Mouse (Mus musculus): ENCODE data around the gene Nfib. TPM values are rescaled to one million over a fixed set of nuclear protein-coding genes. Genes with fewer than 3 reads are reported as not detected.
A peak's percentile ranks its signal among the peaks of the same experiment; 100 is the strongest.

Gene Nfib
- polyA plus RNA-seq, 1 experiment from 2014 or later, result 52.1 TPM

DNA sequence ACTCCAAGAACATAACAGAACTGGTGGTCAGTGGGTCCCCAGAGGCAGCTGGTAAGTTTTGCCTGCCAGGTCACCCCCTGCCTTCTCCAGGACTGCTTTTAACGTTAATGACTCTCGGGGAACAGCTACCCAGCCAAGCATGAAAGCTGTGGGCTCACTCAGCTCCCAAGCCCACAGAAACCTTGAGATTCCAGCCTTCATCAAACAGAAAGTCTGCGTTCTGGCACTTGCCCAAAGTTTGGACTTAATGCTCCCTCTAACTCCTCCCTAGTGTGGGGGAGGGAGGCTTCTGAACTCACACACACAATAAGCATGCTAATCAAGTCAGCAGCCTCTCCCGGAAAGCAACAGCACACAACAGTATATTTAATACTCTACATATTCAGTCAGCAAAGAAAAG lies 360.8 kb downstream of the Nfib start:
- peak; percentile 73 for ATAC-seq
- H3K4me3 ChIP-seq (ENCODE audit: low read depth, low read length), result no peak overlapping the region
- H3K27me3 ChIP-seq (replicated peaks; ENCODE audit: insufficient read depth, low read length), result no peaks in the 10 kb centered on the region
- H3K9me3 ChIP-seq (ENCODE audit: low read length), result no peaks in the 10 kb centered on the region
- TF ChIP-seq EP300 (IDR thresholded peaks at IDR 0.05) (no peak), CTCF (IDR thresholded peaks at IDR 0.05) (no peak)
- WGBS, result 6% methylated on average over 4 of the region's 4 CpGs
- H3K27ac ChIP-seq (ENCODE audit: low read length), result peak overlapping the region; percentile 55; the same call in 1 of the 2 replicates
- H3K36me3 ChIP-seq (ENCODE audit: insufficient read depth, low read length), result no peaks in the 10 kb centered on the region
- peaks cover 3% of the 10 kb centered on the region; the same call in 1 of the 2 replicates for H3K4me1 ChIP-seq (ENCODE audit: insufficient read depth, low read depth, low read length)
- peak; percentile 83 for DNase-seq (ENCODE audit: low spot score)
- H3K9ac ChIP-seq (replicated peaks; ENCODE audit: low read depth), result no peak overlapping the region
- H3K4me2 ChIP-seq (replicated peaks; ENCODE audit: low read depth, low read length), result peak overlapping the region; percentile 14

DNA sequence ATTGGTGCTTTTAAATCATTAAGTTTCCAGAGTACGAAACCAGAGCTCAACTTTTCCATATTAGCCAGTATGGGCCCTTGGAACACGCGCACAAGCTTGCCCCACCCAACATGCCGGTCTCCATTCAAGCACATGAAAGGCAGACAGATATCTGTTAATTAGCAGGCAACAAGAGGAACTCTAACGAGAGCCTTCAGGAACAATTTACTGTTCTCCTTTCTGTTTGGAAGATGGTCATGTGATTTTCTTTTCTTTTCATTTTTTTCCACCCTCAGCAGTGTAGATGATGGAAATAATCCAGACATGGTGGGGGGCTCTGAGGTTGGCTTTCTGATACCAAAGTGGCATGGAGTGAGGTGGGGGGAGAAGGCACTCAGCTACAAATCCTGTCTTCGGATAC lies 361.3 kb downstream of the Nfib start:
- Histone ChIP-seq H3K36me3 (ENCODE audit: insufficient read depth, low read length) (no peaks in the 10 kb centered on the region), H3K4me2 (replicated peaks; ENCODE audit: low read depth, low read length) (peak overlapping the region; percentile 14), H3K4me1 (ENCODE audit: insufficient read depth, low read depth, low read length) (peaks cover 3% of the 10 kb centered on the region; the same call in 1 of the 2 replicates), H3K9me3 (ENCODE audit: low read length) (no peaks in the 10 kb centered on the region), H3K9ac (replicated peaks; ENCODE audit: low read depth) (no peak overlapping the region), H3K27me3 (replicated peaks; ENCODE audit: insufficient read depth, low read length) (no peaks in the 10 kb centered on the region), H3K27ac (ENCODE audit: low read length) (peak overlapping the region; percentile 55; the same call in 1 of the 2 replicates), H3K4me3 (ENCODE audit: low read depth, low read length) (no peak overlapping the region)
- TF ChIP-seq EP300 (IDR thresholded peaks at IDR 0.05) (no peak), CTCF (IDR thresholded peaks at IDR 0.05) (no peak)
- no peak for ATAC-seq
- DNase-seq (ENCODE audit: low spot score), result no peak
- WGBS, result 68% methylated on average over 6 of the region's 6 CpGs

DNA sequence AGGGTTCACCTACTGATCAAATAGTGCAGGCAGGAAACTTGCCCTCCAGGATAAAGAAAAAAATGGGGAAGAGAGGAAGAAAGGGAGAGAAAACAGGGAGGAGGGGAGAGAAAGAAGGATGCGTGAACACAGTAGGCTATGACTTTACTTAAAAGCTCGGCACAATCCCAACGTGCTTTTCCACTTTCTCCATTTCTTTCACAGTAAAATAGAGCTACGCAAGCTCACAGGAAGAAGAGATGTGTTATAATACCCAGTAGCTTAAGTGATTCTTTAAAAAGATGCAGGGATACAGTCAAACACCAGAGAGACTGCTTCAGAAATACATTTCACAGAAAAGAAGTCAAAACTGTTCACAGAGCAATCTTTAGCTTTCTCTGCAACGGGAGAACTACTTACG lies 366.6 kb downstream of the Nfib start:
- Histone ChIP-seq H3K9me3 (ENCODE audit: low read length) (no peaks in the 10 kb centered on the region), H3K9ac (replicated peaks; ENCODE audit: low read depth) (0 out of 2 replicates have a peak overlapping the region, but pooled peaks have one; percentile 9), H3K27ac (ENCODE audit: low read length) (no peak overlapping the region), H3K36me3 (ENCODE audit: insufficient read depth, low read length) (no peaks in the 10 kb centered on the region), H3K4me1 (ENCODE audit: insufficient read depth, low read depth, low read length) (no peaks in the 10 kb centered on the region; the same call in 1 of the 2 replicates), H3K27me3 (replicated peaks; ENCODE audit: insufficient read depth, low read length) (no peaks in the 10 kb centered on the region), H3K4me2 (replicated peaks; ENCODE audit: low read depth, low read length) (no peak overlapping the region), H3K4me3 (ENCODE audit: low read depth, low read length) (no peak overlapping the region)
- 72% methylated on average over 6 of the region's 6 CpGs for WGBS
- DNase-seq (ENCODE audit: low spot score) (no peak), ATAC-seq (no peak)
- TF ChIP-seq EP300 (IDR thresholded peaks at IDR 0.05), result no peak
- no peak for TF ChIP-seq CTCF (IDR thresholded peaks at IDR 0.05)

DNA sequence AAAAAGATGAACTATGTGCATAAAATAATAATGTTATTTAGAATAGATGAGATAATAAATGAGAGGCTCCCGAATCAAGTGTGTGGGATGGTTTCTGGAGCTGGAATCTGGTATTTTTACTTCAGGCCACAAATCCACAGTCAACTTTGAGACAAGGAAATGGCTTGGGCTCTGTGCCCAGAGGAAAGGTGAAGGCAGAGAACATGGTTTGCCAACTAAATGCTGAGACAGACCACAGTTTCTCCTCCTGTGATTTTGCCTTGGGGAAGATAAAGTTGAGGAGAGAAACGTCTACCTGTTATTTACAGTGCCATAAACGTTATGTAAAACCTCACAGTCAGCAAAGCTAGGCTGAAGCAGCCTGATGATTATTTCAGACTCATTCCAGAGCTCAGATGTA lies 367.1 kb downstream of the Nfib start:
- Histone ChIP-seq H3K4me2 (replicated peaks; ENCODE audit: low read depth, low read length) (no peak overlapping the region), H3K27me3 (replicated peaks; ENCODE audit: insufficient read depth, low read length) (no peaks in the 10 kb centered on the region), H3K36me3 (ENCODE audit: insufficient read depth, low read length) (no peaks in the 10 kb centered on the region), H3K9me3 (ENCODE audit: low read length) (no peaks in the 10 kb centered on the region), H3K4me3 (ENCODE audit: low read depth, low read length) (no peak overlapping the region), H3K4me1 (ENCODE audit: insufficient read depth, low read depth, low read length) (no peaks in the 10 kb centered on the region; the same call in 1 of the 2 replicates), H3K27ac (ENCODE audit: low read length) (no peak overlapping the region), H3K9ac (replicated peaks; ENCODE audit: low read depth) (0 out of 2 replicates have a peak overlapping the region, but pooled peaks have one; percentile 9)
- ATAC-seq (no peak), DNase-seq (ENCODE audit: low spot score) (no peak)
- 20% methylated on average over 3 of the region's 3 CpGs for WGBS
- TF ChIP-seq CTCF (IDR thresholded peaks at IDR 0.05), result no peak
- TF ChIP-seq EP300 (IDR thresholded peaks at IDR 0.05), result no peak

- no peak for ATAC-seq
Measured at GRCm38 (mm10) chr4:82336951-82337381, 368.6 kb downstream of the Nfib start.

DNA sequence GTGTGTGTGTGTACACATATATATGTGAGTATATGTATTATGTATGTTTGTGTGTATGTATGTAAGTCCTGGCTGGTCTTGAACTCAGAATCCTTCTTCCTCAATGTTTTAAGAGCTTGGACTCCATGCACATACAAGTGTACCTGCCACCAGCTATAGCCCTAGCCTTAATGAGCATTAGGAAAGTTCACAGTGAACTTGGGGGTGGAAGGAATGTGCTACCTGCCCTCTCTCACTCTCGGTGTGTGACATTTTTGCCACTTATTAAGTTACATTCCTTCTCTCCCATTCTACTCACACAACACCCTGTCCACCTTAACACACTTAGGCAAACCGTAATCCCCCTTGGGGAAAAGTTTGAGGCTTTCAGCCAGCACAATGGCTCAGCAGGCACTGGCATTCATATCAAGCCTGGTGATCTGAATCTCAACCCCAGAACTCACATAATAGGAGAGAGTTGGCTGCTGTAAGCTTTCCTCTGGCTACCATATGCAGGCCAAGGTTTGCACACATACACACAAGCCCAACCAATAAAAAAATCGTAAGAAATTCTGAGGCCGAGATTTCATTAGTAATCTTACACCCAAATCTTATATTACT lies 370.2 kb downstream of the Nfib start:
- Histone ChIP-seq H3K36me3 (ENCODE audit: insufficient read depth, low read length) (no peaks in the 10 kb centered on the region), H3K9ac (replicated peaks; ENCODE audit: low read depth) (no peak overlapping the region), H3K27ac (ENCODE audit: low read length) (no peak overlapping the region), H3K9me3 (ENCODE audit: low read length) (no peaks in the 10 kb centered on the region), H3K27me3 (replicated peaks; ENCODE audit: insufficient read depth, low read length) (no peaks in the 10 kb centered on the region), H3K4me3 (ENCODE audit: low read depth, low read length) (no peak overlapping the region), H3K4me2 (replicated peaks; ENCODE audit: low read depth, low read length) (no peak overlapping the region), H3K4me1 (ENCODE audit: insufficient read depth, low read depth, low read length) (no peaks in the 10 kb centered on the region; the same call in 1 of the 2 replicates)
- TF ChIP-seq EP300 (IDR thresholded peaks at IDR 0.05) (no peak), CTCF (IDR thresholded peaks at IDR 0.05) (no peak)
- DNase-seq (ENCODE audit: low spot score) (no peak), ATAC-seq (no peak)
- WGBS, result 77% methylated on average over 4 of the region's 4 CpGs

More at GRCm38 (mm10) chr4:82336951-82337381, 368.6 kb downstream of the Nfib start:
- no peaks in the 10 kb centered on the region for H3K36me3 ChIP-seq (ENCODE audit: insufficient read depth, low read length)
- H3K4me3 ChIP-seq (ENCODE audit: low read depth, low read length), result no peak overlapping the region
- H3K27ac ChIP-seq (ENCODE audit: low read length), result no peak overlapping the region
- H3K27me3 ChIP-seq (replicated peaks; ENCODE audit: insufficient read depth, low read length), result no peaks in the 10 kb centered on the region
- DNase-seq (ENCODE audit: low spot score), result no peak
- no peak for TF ChIP-seq EP300 (IDR thresholded peaks at IDR 0.05)
- no peak for TF ChIP-seq CTCF (IDR thresholded peaks at IDR 0.05)
- H3K9ac ChIP-seq (replicated peaks; ENCODE audit: low read depth), result no peak overlapping the region
- WGBS, result 58% methylated on average over 11 of the region's 11 CpGs
- H3K9me3 ChIP-seq (ENCODE audit: low read length), result no peaks in the 10 kb centered on the region
- H3K4me2 ChIP-seq (replicated peaks; ENCODE audit: low read depth, low read length), result no peak overlapping the region
- H3K4me1 ChIP-seq (ENCODE audit: insufficient read depth, low read depth, low read length), result no peaks in the 10 kb centered on the region; the same call in 1 of the 2 replicates

Data from lung, postnatal 0 days (tissue).